Mouse (Mus musculus): Measurements from ENCODE around the gene Bach1.

- no peak for TF ChIP-seq CTCF (IDR thresholded peaks at IDR 0.05; ENCODE audit: extremely low read depth, insufficient read depth, insufficient read length, insufficient replicate concordance)
- no peak for TF ChIP-seq POLR2A (IDR thresholded peaks at IDR 0.05; ENCODE audit: low read depth, low read length)
These were observed 24.1 kb downstream of the Bach1 start for GRCm38 (mm10) chr16:87722857-87723256.

All from spleen, adult 2 months (tissue).